Mouse (Mus musculus) left cerebral cortex, adult 6 months (tissue): ENCODE data around the gene Chrnb2. TPM values are rescaled to one million over a fixed set of nuclear protein-coding genes. Genes with fewer than 3 reads are reported as not detected.

ENCODE experiments used
- long read RNA-seq, 2 experiments: library from polyadenylated mRNA; unstranded; transcript quantifications; one replicate each; pipeline ENCODE4 v2.0.0; 2019 to 2020
- polyA plus RNA-seq: library from polyadenylated mRNA; unstranded; fragments of <200 nt; fragmentation: Nextera tagmentation; gene quantifications from 2 replicates; pipeline ENCODE4 v1.2.3, GENCODE M21; 2021

Gene Chrnb2
- 11.2 and 13.0 TPM in 2 replicates for polyA plus RNA-seq
- long read RNA-seq, experiment 1, full-length matches to known transcripts: 12 of 53 reads
- long read RNA-seq, experiment 1, partial matches to known transcripts: 28 of 53 reads
- long read RNA-seq, experiment 1, other reads (novel, unspliced or antisense): 13 of 53 reads
- long read RNA-seq, experiment 2, partial matches to known transcripts: 2 of 11 reads
- long read RNA-seq, experiment 2, other reads (novel, unspliced or antisense): 9 of 11 reads

GRCm38 (mm10) chr3:89764119-89764724 is at the start of gene Chrnb2:
TSS of gene Chrnb2 (minus strand) at chr3:89764632.

GRCm38 (mm10) chr3:89772968-89773709 is 8.7 kb upstream of the Chrnb2 start, which contains the start of gene Ube2q1:
TSS of gene Ube2q1 (plus strand) at chr3:89773616.

GRCm38 (mm10) chr3:89714359-89715206 is 49.8 kb downstream of the Chrnb2 start, which contains the start of gene Adar:
TSS of gene Adar (plus strand) at chr3:89715022.

Other genes starting within 250 kb of the Chrnb2 start
- 2.5 and 4.1 TPM in 2 replicates for gene Kcnn3, start 244.5 kb downstream of the Chrnb2 start, polyA plus RNA-seq
- gene Adar, start 49.6 kb downstream of the Chrnb2 start, polyA plus RNA-seq: 22.8 and 57.0 TPM in 2 replicates
- gene Ube2q1, start 9.0 kb upstream of the Chrnb2 start, polyA plus RNA-seq: 8.3 and 11.3 TPM in 2 replicates
- gene She, start 66.7 kb upstream of the Chrnb2 start, polyA plus RNA-seq: 0.27 and 0.67 TPM in 2 replicates
- 1.7 and 2.9 TPM in 2 replicates for gene Il6ra, start 148.6 kb upstream of the Chrnb2 start, polyA plus RNA-seq
- gene Atp8b2, start 198.9 kb upstream of the Chrnb2 start, polyA plus RNA-seq: 5.0 and 7.0 TPM in 2 replicates
- gene Hax1, start 234.1 kb upstream of the Chrnb2 start, polyA plus RNA-seq: 105 and 114 TPM in 2 replicates